Mouse (Mus musculus) lung, embryonic 14.5 days (tissue): ENCODE data around the gene Exd1. TPM values are rescaled to one million over a fixed set of nuclear protein-coding genes. Genes with fewer than 3 reads are reported as not detected.

Experiments used
- ATAC-seq: fragments of 200-750 bp; cut with Nextera tagmentation; 2 replicates; pipeline ENCODE4 v1.8.0; 2017; ENCODE audit warnings: mild to moderate bottlenecking, moderate TSS enrichment, moderate library complexity; ENCODE audit not compliant: insufficient read depth
- DNase-seq: peaks from one replicate; pipeline ENCODE4 v3.0.0-alpha.2; 2015
- H3K27ac ChIP-seq: fragments of 300-500 bp; sonication (generic); 2 replicates; pipeline ENCODE4 v1.5.1; 2014; ENCODE audit warnings: low read depth, mild to moderate bottlenecking, moderate library complexity
- H3K27me3 ChIP-seq: fragments of 300-500 bp; sonication (generic); 2 replicates; pipeline ENCODE4 v1.6.1; 2014; ENCODE audit warnings: low read length, control low read depth; ENCODE audit not compliant: insufficient read depth
- H3K36me3 ChIP-seq: fragments of 300-500 bp; sonication (generic); 2 replicates; pipeline ENCODE4 v1.6.1; 2014; ENCODE audit warnings: control low read depth; ENCODE audit not compliant: insufficient read depth
- H3K4me1 ChIP-seq: fragments of 300-500 bp; sonication (generic); 2 replicates; pipeline ENCODE4 v1.6.1; 2014; ENCODE audit warnings: antibody characterized with exemption, control low read depth; ENCODE audit not compliant: insufficient read depth
- H3K4me2 ChIP-seq: fragments of 300-500 bp; sonication (generic); 2 replicates; pipeline ENCODE4 v1.6.1; 2014; ENCODE audit warnings: mild to moderate bottlenecking
- H3K4me3 ChIP-seq: fragments of 300-500 bp; sonication (generic); 2 replicates; pipeline ENCODE4 v1.5.1; 2014; ENCODE audit warnings: low read depth, low read length
- H3K9ac ChIP-seq: fragments of 300-500 bp; sonication (generic); 2 replicates; pipeline ENCODE4 v1.6.1; 2014
- H3K9me3 ChIP-seq: fragments of 300-500 bp; sonication (generic); 2 replicates; pipeline ENCODE4 v1.6.1; 2016; ENCODE audit warnings: low read depth, low read length, control low read depth
- CTCF ChIP-seq: IDR thresholded peaks from 2 replicates; pipeline ENCODE4 v1.5.1; 2016; ENCODE audit warnings: antibody characterized with exemption, low read depth
- WGBS: fragments of 180-500 bp; shearing (Covaris S2); extraction: QIAGEN DNeasy Blood & Tissue Kit; methylation state at CpG from one replicate; pipeline ENCODE4 v1.1.7; 2014; 5-methylcytosine and 5-hydroxymethylcytosine counted together
- polyA plus RNA-seq: library from polyadenylated mRNA; unstranded; fragments of >200 nt; fragmentation: Nextera tagmentation; extraction: Ambion mirVana; gene quantifications from 2 replicates; pipeline ENCODE4 v1.2.1, GENCODE M21; 2014

The Exd1 gene
- polyA plus RNA-seq, 1 experiment from 2014 or later = 0.17 TPM

- no peak overlapping the region for H3K9ac ChIP-seq
- H3K27ac ChIP-seq = no peak overlapping the region
- no peak for TF ChIP-seq CTCF
- no peaks in the 10 kb centered on the region for H3K27me3 ChIP-seq
- no peaks in the 10 kb centered on the region for H3K9me3 ChIP-seq
- no peak overlapping the region for H3K4me2 ChIP-seq
- H3K4me1 ChIP-seq = no peaks in the 10 kb centered on the region
- ATAC-seq = no peak
- no peak overlapping the region for H3K4me3 ChIP-seq
- 13% methylated on average over 4 of the region's 4 CpGs for WGBS
- no peak for DNase-seq
- H3K36me3 ChIP-seq = no peaks in the 10 kb centered on the region
These were observed 60.9 kb downstream of the Exd1 start for GRCm38 (mm10) chr2:119486488-119486887.

- H3K27ac ChIP-seq = no peak overlapping the region
These were observed 65.1 kb downstream of the Exd1 start for GRCm38 (mm10) chr2:119482307-119482706.

GRCm38 (mm10) chr2:119478397-119478749 lies 69.1 kb downstream of the Exd1 start:
- H3K36me3 ChIP-seq = no peaks in the 10 kb centered on the region
- no peak for TF ChIP-seq CTCF
- 10% methylated on average over 9 of the region's 9 CpGs for WGBS
- H3K27me3 ChIP-seq = no peaks in the 10 kb centered on the region
- peak overlapping the region; percentile 83 for H3K4me2 ChIP-seq
- H3K27ac ChIP-seq = peak overlapping the region; percentile 98
- DNase-seq (no peak), ATAC-seq (no peak)
- no peaks in the 10 kb centered on the region for H3K9me3 ChIP-seq
- no peaks in the 10 kb centered on the region for H3K4me1 ChIP-seq
- peak overlapping the region; percentile 95 for H3K4me3 ChIP-seq
- H3K9ac ChIP-seq = peak overlapping the region; percentile 96

More at GRCm38 (mm10) chr2:119482307-119482706, 65.1 kb downstream of the Exd1 start:
- no peak for TF ChIP-seq CTCF
- DNase-seq (no peak), ATAC-seq (no peak)
- no peaks in the 10 kb centered on the region for H3K36me3 ChIP-seq
- no peaks in the 10 kb centered on the region for H3K4me1 ChIP-seq
- no peak overlapping the region for H3K4me2 ChIP-seq
- no peaks in the 10 kb centered on the region for H3K9me3 ChIP-seq
- H3K4me3 ChIP-seq = no peak overlapping the region
- no peak overlapping the region for H3K9ac ChIP-seq
- H3K27me3 ChIP-seq = no peaks in the 10 kb centered on the region
- 88% methylated on average over 1 of the region's 1 CpGs for WGBS

- H3K27me3 ChIP-seq = no peaks in the 10 kb centered on the region
- no peaks in the 10 kb centered on the region for H3K9me3 ChIP-seq
- H3K4me3 ChIP-seq = peak within 1 kb of the TSS; percentile 95
- H3K36me3 ChIP-seq = no peaks in the 10 kb centered on the region
- H3K4me1 ChIP-seq = no peaks in the 10 kb centered on the region
- DNase-seq (peak; percentile 100), ATAC-seq (peak; percentile 95)
- no peak for TF ChIP-seq CTCF
- H3K27ac ChIP-seq = peak within 1 kb of the TSS; percentile 98
- WGBS = under 1% methylated on average over 71 of the region's 72 CpGs
- peak within 1 kb of the TSS; percentile 96 for H3K9ac ChIP-seq
- H3K4me2 ChIP-seq = peak within 1 kb of the TSS; percentile 83
These were observed 69.6 kb downstream of the Exd1 start, which contains the start of gene Ino80 for GRCm38 (mm10) chr2:119477571-119478396. Gene Ino80 (minus strand): TSS chr2:119477687.

- H3K4me2 ChIP-seq = peak overlapping the region; percentile 83
- no peaks in the 10 kb centered on the region for H3K27me3 ChIP-seq
- peak overlapping the region; percentile 95 for H3K4me3 ChIP-seq
- peak overlapping the region; percentile 96 for H3K9ac ChIP-seq
- no peaks in the 10 kb centered on the region for H3K36me3 ChIP-seq
- DNase-seq (peak; percentile 73), ATAC-seq (peak; percentile 73)
- WGBS = under 1% methylated on average over 41 of the region's 44 CpGs
- H3K4me1 ChIP-seq = no peaks in the 10 kb centered on the region
- peak overlapping the region; percentile 98 for H3K27ac ChIP-seq
- peak; percentile 45 for TF ChIP-seq CTCF
- no peaks in the 10 kb centered on the region for H3K9me3 ChIP-seq
These were observed 70.6 kb downstream of the Exd1 start for GRCm38 (mm10) chr2:119476621-119477391.

GRCm38 (mm10) chr2:119476166-119476565 lies 71.3 kb downstream of the Exd1 start:
- H3K4me1 ChIP-seq = no peaks in the 10 kb centered on the region
- peak overlapping the region; percentile 83 for H3K4me2 ChIP-seq
- peak overlapping the region; percentile 95 for H3K4me3 ChIP-seq
- no peak for DNase-seq
- peak overlapping the region; percentile 96 for H3K9ac ChIP-seq
- no peaks in the 10 kb centered on the region for H3K9me3 ChIP-seq
- TF ChIP-seq CTCF = no peak
- peak overlapping the region; percentile 98 for H3K27ac ChIP-seq
- ATAC-seq = no peak
- H3K27me3 ChIP-seq = no peaks in the 10 kb centered on the region
- no peaks in the 10 kb centered on the region for H3K36me3 ChIP-seq
- 9% methylated on average over 7 of the region's 7 CpGs for WGBS

Other genes with a start within 250 kb of the Exd1 start
- 8.1 and 10.0 TPM in 2 replicates for gene Dll4, start 221.8 kb downstream of the Exd1 start, polyA plus RNA-seq
- 0.64 and 0.70 TPM in 2 replicates for gene Chac1, start 196.4 kb downstream of the Exd1 start, polyA plus RNA-seq
- 6.7 and 6.9 TPM in 2 replicates for gene Ino80, start 69.9 kb downstream of the Exd1 start, polyA plus RNA-seq
- 57.3 and 58.9 TPM in 2 replicates for gene Chp1, start 70 bp upstream of the Exd1 start, polyA plus RNA-seq
- gene Nusap1, start 70.7 kb upstream of the Exd1 start, polyA plus RNA-seq = 83.9 and 84.5 TPM in 2 replicates
- 25.3 and 27.8 TPM in 2 replicates for gene Oip5, start 70.8 kb upstream of the Exd1 start, polyA plus RNA-seq
- 36.7 and 37.4 TPM in 2 replicates for gene Ndufaf1, start 115.2 kb upstream of the Exd1 start, polyA plus RNA-seq
- 26.2 and 28.0 TPM in 2 replicates for gene Rtf1, start 127.4 kb upstream of the Exd1 start, polyA plus RNA-seq
- 1.3 TPM in 2 replicates for gene Itpka, start 194.7 kb upstream of the Exd1 start, polyA plus RNA-seq
- gene Ltk, start 212.8 kb upstream of the Exd1 start, polyA plus RNA-seq = 0.66 and 0.83 TPM in 2 replicates
- 30.7 and 34.2 TPM in 2 replicates for gene Rpap1, start 239.9 kb upstream of the Exd1 start, polyA plus RNA-seq